Mouse (Mus musculus): ENCODE results near the gene Msantd1. TPM values are rescaled to one million over a fixed set of nuclear protein-coding genes. Genes with fewer than 3 reads are reported as not detected.

Gene Msantd1
- polyA plus RNA-seq, 1 experiment from 2014 or later, result 0.57 TPM

DNA sequence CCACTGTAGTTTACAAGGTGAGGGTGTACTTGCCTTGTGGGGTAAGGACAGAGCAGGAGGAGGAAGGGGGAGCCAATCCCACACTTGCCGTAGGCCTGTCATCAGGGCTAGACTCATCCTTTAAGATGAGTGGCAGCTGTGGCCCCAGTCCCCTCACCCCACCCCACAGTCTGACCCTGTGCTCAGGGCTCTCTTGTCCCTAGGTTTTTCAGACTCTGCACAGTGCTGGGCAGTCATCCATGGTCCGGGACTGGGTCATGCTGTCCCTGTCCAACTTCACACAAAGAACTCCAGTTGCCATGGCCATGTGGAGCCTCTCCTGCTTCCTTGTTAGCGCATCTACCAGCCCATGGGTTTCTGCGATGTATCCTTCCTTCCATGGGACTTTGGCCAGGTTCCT, 582 bp upstream of the Msantd1 start:
- Histone ChIP-seq H3K4me1 (0 out of 2 replicates have a peak, but pooled peaks cover 8% of the 10 kb centered on the region), H3K4me2 (no peak overlapping the region), H3K27ac (no peak overlapping the region), H3K4me3 (replicated peaks) (no peak overlapping the region), H3K9ac (no peak overlapping the region), H3K27me3 (replicated peaks) (no peaks in the 10 kb centered on the region), H3K9me3 (no peaks in the 10 kb centered on the region), H3K36me3 (peaks cover 27% of the 10 kb centered on the region)
- no peak for ATAC-seq (ENCODE audit: insufficient read depth, low FRiP score, low read depth)
- 85% methylated on average over 4 of the region's 4 CpGs for WGBS

- ATAC-seq (ENCODE audit: insufficient read depth, low FRiP score, low read depth), result peak; percentile 61; the same call in 1 of the 2 replicates
- Histone ChIP-seq H3K4me1 (0 out of 2 replicates have a peak, but pooled peaks cover 8% of the 10 kb centered on the region), H3K27me3 (replicated peaks) (no peaks in the 10 kb centered on the region), H3K4me2 (no peak overlapping the region), H3K36me3 (peaks cover 21% of the 10 kb centered on the region), H3K27ac (peak overlapping the region; percentile 84), H3K9ac (no peak overlapping the region), H3K4me3 (replicated peaks) (no peak overlapping the region), H3K9me3 (no peaks in the 10 kb centered on the region)
- 63% methylated on average over 9 of the region's 9 CpGs for WGBS
Observed at GRCm38 (mm10) chr5:34908726-34909633, 1.2 kb downstream of the Msantd1 start.

GRCm38 (mm10) chr5:34909634-34910503, 2.1 kb downstream of the Msantd1 start:
- Histone ChIP-seq H3K4me2 (no peak overlapping the region), H3K36me3 (peaks cover 18% of the 10 kb centered on the region)

GRCm38 (mm10) chr5:34910504-34910815, 2.6 kb downstream of the Msantd1 start:
- H3K36me3 ChIP-seq, result peaks cover 15% of the 10 kb centered on the region
- H3K9ac ChIP-seq, result no peak overlapping the region
- no peak for ATAC-seq (ENCODE audit: insufficient read depth, low FRiP score, low read depth)
- no peak overlapping the region for H3K4me2 ChIP-seq
- H3K27ac ChIP-seq, result no peak overlapping the region
- H3K4me3 ChIP-seq (replicated peaks), result no peak overlapping the region
- 88% methylated on average over 4 of the region's 4 CpGs for WGBS
- H3K9me3 ChIP-seq, result no peaks in the 10 kb centered on the region
- H3K4me1 ChIP-seq, result 0 out of 2 replicates have a peak, but pooled peaks cover 8% of the 10 kb centered on the region
- H3K27me3 ChIP-seq (replicated peaks), result no peaks in the 10 kb centered on the region

More at GRCm38 (mm10) chr5:34909634-34910503, 2.1 kb downstream of the Msantd1 start:
- no peak overlapping the region for H3K9ac ChIP-seq
- ATAC-seq (ENCODE audit: insufficient read depth, low FRiP score, low read depth), result 0 out of 2 replicates have a peak, but pooled peaks have one; percentile 24
- 0 out of 2 replicates have a peak, but pooled peaks cover 8% of the 10 kb centered on the region for H3K4me1 ChIP-seq
- no peaks in the 10 kb centered on the region for H3K27me3 ChIP-seq (replicated peaks)
- WGBS, result 85% methylated on average over 1 of the region's 1 CpGs
- no peaks in the 10 kb centered on the region for H3K9me3 ChIP-seq
- H3K4me3 ChIP-seq (replicated peaks), result no peak overlapping the region
- peak overlapping the region; percentile 84 for H3K27ac ChIP-seq

DNA sequence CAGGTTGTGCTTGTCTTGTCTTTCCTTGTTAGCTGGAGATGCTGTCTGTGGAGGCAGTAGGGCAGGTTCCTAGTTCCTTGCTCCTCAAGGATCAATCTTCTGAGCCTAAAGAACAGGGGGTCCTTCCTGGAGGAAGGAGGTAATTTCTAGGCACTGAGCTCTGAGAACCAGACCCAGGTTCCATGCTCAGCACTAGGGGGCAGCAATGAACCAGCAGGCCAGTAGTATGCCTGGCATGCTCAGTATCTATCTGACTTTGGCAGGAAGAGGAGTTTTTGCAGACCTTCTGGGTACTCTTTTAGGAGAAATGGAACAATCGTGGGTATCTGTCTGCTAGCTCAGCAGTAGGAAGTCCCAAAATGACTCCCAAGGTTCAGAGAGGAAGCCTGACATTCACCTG, 8.0 kb downstream of the Msantd1 start:
- Histone ChIP-seq H3K4me2 (no peak overlapping the region), H3K9ac (no peak overlapping the region), H3K9me3 (no peaks in the 10 kb centered on the region), H3K27ac (no peak overlapping the region), H3K27me3 (replicated peaks) (no peaks in the 10 kb centered on the region), H3K36me3 (no peaks in the 10 kb centered on the region), H3K4me3 (replicated peaks) (no peak overlapping the region), H3K4me1 (no peaks in the 10 kb centered on the region)
- 3% methylated on average over 1 of the region's 1 CpGs for WGBS
- ATAC-seq (ENCODE audit: insufficient read depth, low FRiP score, low read depth), result peak; percentile 55; the same call in 1 of the 2 replicates

GRCm38 (mm10) chr5:34917234-34917655, 9.4 kb downstream of the Msantd1 start:
- Histone ChIP-seq H3K4me1 (no peaks in the 10 kb centered on the region), H3K27ac (no peak overlapping the region), H3K4me3 (replicated peaks) (no peak overlapping the region), H3K9me3 (no peaks in the 10 kb centered on the region), H3K4me2 (no peak overlapping the region), H3K9ac (no peak overlapping the region), H3K36me3 (no peaks in the 10 kb centered on the region), H3K27me3 (replicated peaks) (no peaks in the 10 kb centered on the region)
- ATAC-seq (ENCODE audit: insufficient read depth, low FRiP score, low read depth), result no peak
- WGBS, result 41% methylated on average over 10 of the region's 10 CpGs

DNA sequence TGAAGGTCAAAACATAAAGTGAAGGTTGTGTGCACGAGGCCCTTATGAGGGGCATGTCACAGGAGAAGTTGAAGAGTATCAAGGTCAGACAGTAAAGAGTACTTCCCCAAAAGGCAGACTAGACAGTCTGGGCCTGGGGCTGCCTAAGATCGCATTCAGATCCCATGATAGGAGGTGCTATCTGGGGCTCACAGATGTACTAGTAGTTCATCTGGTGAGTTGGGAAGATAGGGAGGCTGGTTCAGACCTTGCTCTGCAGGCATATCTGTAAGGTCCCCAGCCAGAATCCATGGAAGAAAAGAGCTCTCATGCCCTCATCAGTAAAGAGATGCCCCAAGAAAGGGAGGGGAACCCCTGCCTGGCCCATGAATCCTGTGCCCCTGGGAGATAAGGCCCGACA, 11.0 kb downstream of the Msantd1 start:
- Histone ChIP-seq H3K27ac (no peak overlapping the region), H3K36me3 (0 out of 2 replicates have a peak, but pooled peaks cover 3% of the 10 kb centered on the region), H3K4me3 (replicated peaks) (no peak overlapping the region), H3K9me3 (no peaks in the 10 kb centered on the region), H3K27me3 (replicated peaks) (no peaks in the 10 kb centered on the region), H3K4me1 (no peaks in the 10 kb centered on the region), H3K4me2 (no peak overlapping the region), H3K9ac (no peak overlapping the region)
- peak; percentile 33; the same call in 1 of the 2 replicates for ATAC-seq (ENCODE audit: insufficient read depth, low FRiP score, low read depth)
- WGBS, result 69% methylated on average over 3 of the region's 3 CpGs

DNA sequence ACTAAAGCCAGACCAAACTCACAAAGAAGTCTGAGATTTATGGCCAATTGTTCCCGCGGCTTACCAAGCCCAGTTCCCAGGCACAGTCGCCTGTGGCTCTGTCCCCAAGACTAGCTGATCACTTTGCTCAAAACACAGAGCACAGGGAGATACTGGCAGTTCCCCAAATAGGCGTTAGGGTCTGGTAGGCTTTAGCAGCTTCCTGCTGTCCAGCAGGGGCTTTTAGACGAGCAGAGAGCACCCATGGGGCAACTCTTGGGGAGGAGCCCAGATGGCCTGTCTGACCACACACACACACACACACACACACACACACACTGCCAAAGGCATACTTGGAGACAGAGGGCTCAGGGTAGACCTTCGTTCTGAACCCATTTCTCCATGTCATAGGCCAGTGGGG, 14.7 kb downstream of the Msantd1 start:
- Histone ChIP-seq H3K9ac (no peak overlapping the region), H3K4me1 (no peaks in the 10 kb centered on the region), H3K4me3 (replicated peaks) (no peak overlapping the region), H3K9me3 (no peaks in the 10 kb centered on the region), H3K4me2 (no peak overlapping the region), H3K36me3 (0 out of 2 replicates have a peak, but pooled peaks cover 3% of the 10 kb centered on the region), H3K27me3 (replicated peaks) (no peaks in the 10 kb centered on the region), H3K27ac (no peak overlapping the region)
- ATAC-seq (ENCODE audit: insufficient read depth, low FRiP score, low read depth), result no peak
- 68% methylated on average over 6 of the region's 6 CpGs for WGBS

- Histone ChIP-seq H3K9me3 (no peaks in the 10 kb centered on the region), H3K4me2 (no peak overlapping the region), H3K4me1 (no peaks in the 10 kb centered on the region), H3K9ac (no peak overlapping the region), H3K27me3 (replicated peaks) (no peaks in the 10 kb centered on the region), H3K36me3 (0 out of 2 replicates have a peak, but pooled peaks cover 3% of the 10 kb centered on the region), H3K4me3 (replicated peaks) (no peak overlapping the region), H3K27ac (no peak overlapping the region)
- WGBS, result 84% methylated on average over 4 of the region's 4 CpGs
- peak; percentile 74; the same call in 1 of the 2 replicates for ATAC-seq (ENCODE audit: insufficient read depth, low FRiP score, low read depth)
Observed at GRCm38 (mm10) chr5:34923920-34924319, 16.1 kb downstream of the Msantd1 start.

DNA sequence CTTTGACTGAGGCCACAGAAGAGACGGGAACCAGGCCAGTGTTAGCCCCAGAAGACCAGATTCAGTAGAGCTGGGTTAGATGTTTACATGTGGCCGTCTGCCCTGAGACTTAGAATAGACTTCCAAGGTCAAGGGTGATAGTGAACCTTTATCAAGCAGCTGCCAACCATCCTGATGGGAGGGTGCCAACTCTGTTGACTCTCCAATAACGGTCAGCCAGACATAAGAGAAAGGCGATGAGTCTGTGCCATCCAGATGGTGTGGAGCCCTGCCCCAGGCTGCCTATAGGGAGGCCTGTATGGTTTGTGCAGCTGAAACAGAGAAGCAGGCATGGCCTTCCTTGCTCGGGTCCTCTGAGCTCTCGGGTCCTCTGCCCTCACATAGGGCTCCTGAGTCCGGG, 16.7 kb downstream of the Msantd1 start:
- WGBS, result 75% methylated on average over 7 of the region's 7 CpGs
- Histone ChIP-seq H3K4me3 (replicated peaks) (no peak overlapping the region), H3K36me3 (0 out of 2 replicates have a peak, but pooled peaks cover 3% of the 10 kb centered on the region), H3K27ac (no peak overlapping the region), H3K27me3 (replicated peaks) (no peaks in the 10 kb centered on the region), H3K4me2 (no peak overlapping the region), H3K4me1 (no peaks in the 10 kb centered on the region), H3K9ac (no peak overlapping the region), H3K9me3 (no peaks in the 10 kb centered on the region)
- ATAC-seq (ENCODE audit: insufficient read depth, low FRiP score, low read depth), result peak; percentile 44; the same call in 1 of the 2 replicates

DNA sequence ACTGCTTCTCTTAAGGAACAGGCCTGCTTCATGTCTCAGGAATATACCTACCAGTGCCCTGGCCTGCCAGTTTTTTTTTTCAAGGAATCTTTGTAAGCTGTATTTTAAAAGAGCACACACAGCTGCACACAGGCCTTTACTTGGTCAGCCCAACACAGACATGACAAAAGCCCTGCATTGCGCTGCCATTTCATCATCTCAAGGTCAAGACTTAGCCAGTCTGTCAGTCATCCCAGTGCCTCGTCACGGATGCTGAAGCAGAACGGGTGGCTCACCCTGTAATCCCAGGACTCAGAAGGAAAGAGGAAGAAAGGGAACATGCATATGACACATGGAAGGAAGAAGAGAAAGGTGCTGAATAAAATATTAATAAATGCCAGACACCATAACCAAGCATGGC, 19.8 kb downstream of the Msantd1 start:
- Histone ChIP-seq H3K36me3 (0 out of 2 replicates have a peak, but pooled peaks cover 3% of the 10 kb centered on the region), H3K4me3 (replicated peaks) (no peak overlapping the region), H3K4me2 (no peak overlapping the region), H3K4me1 (0 out of 2 replicates have a peak, but pooled peaks cover 5% of the 10 kb centered on the region), H3K9me3 (no peaks in the 10 kb centered on the region), H3K9ac (no peak overlapping the region), H3K27ac (no peak overlapping the region), H3K27me3 (replicated peaks) (no peaks in the 10 kb centered on the region)
- WGBS, result 90% methylated on average over 4 of the region's 4 CpGs
- no peak for ATAC-seq (ENCODE audit: insufficient read depth, low FRiP score, low read depth)
